Mouse (Mus musculus) ES-Bruce4 (cell line): ENCODE measurements around the gene Ncan.

ENCODE experiments used
- CTCF ChIP-seq: IDR thresholded peaks from one replicate; pipeline ENCODE4 v1.8.1; 2011; ENCODE audit warnings: low read depth, low read length
- EP300 ChIP-seq: IDR thresholded peaks from 2 replicates; pipeline ENCODE4 v1.6.1; 2011; ENCODE audit warnings: low read depth, low read length; ENCODE audit not compliant: insufficient read depth
- POLR2A ChIP-seq: IDR thresholded peaks from one replicate; pipeline ENCODE4 v1.8.1; 2011; ENCODE audit warnings: low read length; ENCODE audit not compliant: insufficient read depth

- TF ChIP-seq CTCF (no peak), POLR2A (no peak), EP300 (no peak)
These were observed 42.6 kb upstream of the Ncan start for GRCm38 (mm10) chr8:70163316-70163715.
